Mouse (Mus musculus) c-Kit-positive CD71-positive TER-119-positive erythroid progenitor cells, embryonic 14.5 days (primary cell): ENCODE data around the gene Osbpl9.

Experiments
- DNase-seq: peaks from one replicate; pipeline ENCODE4 v3.0.0-alpha.2; 2013; ENCODE audit warnings: low spot score

The Osbpl9 gene

GRCm38 (mm10) chr4:109134955-109135354 lies 67.1 kb downstream of the Osbpl9 start:
- DNase-seq = no peak

- DNase-seq = no peak
Observed at GRCm38 (mm10) chr4:109131256-109131872, 70.7 kb downstream of the Osbpl9 start.

GRCm38 (mm10) chr4:109128971-109129370 lies 73.1 kb downstream of the Osbpl9 start:
- DNase-seq = no peak

- DNase-seq = no peak
Observed at GRCm38 (mm10) chr4:109128017-109128416, 74.1 kb downstream of the Osbpl9 start.

- no peak for DNase-seq
Observed at GRCm38 (mm10) chr4:109126834-109127564, 75.1 kb downstream of the Osbpl9 start.

- DNase-seq = no peak
Observed at GRCm38 (mm10) chr4:109125746-109126425, 76.2 kb downstream of the Osbpl9 start.

GRCm38 (mm10) chr4:109122830-109123555 lies 79.1 kb downstream of the Osbpl9 start:
- no peak for DNase-seq

GRCm38 (mm10) chr4:109120735-109121134 lies 81.3 kb downstream of the Osbpl9 start:
- DNase-seq = no peak

- DNase-seq = no peak
Observed at GRCm38 (mm10) chr4:109119641-109120125, 82.4 kb downstream of the Osbpl9 start.

- no peak for DNase-seq
Observed at GRCm38 (mm10) chr4:109118327-109118659, 83.8 kb downstream of the Osbpl9 start.

- DNase-seq = peak; percentile 91
Observed at GRCm38 (mm10) chr4:109117596-109118326, 84.3 kb downstream of the Osbpl9 start.

GRCm38 (mm10) chr4:109116938-109117337 lies 85.1 kb downstream of the Osbpl9 start:
- no peak for DNase-seq

GRCm38 (mm10) chr4:109116494-109116893 lies 85.6 kb downstream of the Osbpl9 start:
- DNase-seq = no peak

- DNase-seq = no peak
Observed at GRCm38 (mm10) chr4:109115742-109116141, 86.3 kb downstream of the Osbpl9 start.

GRCm38 (mm10) chr4:109114308-109114707 lies 87.8 kb downstream of the Osbpl9 start:
- DNase-seq = no peak

GRCm38 (mm10) chr4:109112915-109113505 lies 89.1 kb downstream of the Osbpl9 start:
- DNase-seq = no peak

GRCm38 (mm10) chr4:109110978-109111377 lies 91.1 kb downstream of the Osbpl9 start:
- DNase-seq = no peak

- DNase-seq = no peak
Observed at GRCm38 (mm10) chr4:109109686-109110085, 92.4 kb downstream of the Osbpl9 start.

GRCm38 (mm10) chr4:109109012-109109411 lies 93.1 kb downstream of the Osbpl9 start:
- DNase-seq = no peak

GRCm38 (mm10) chr4:109106594-109106993 lies 95.5 kb downstream of the Osbpl9 start:
- no peak for DNase-seq

GRCm38 (mm10) chr4:109106034-109106433 lies 96.0 kb downstream of the Osbpl9 start:
- DNase-seq = no peak
